12 mouse cellular contexts compared by ENCODE assay signal in the genomic region with DNA sequence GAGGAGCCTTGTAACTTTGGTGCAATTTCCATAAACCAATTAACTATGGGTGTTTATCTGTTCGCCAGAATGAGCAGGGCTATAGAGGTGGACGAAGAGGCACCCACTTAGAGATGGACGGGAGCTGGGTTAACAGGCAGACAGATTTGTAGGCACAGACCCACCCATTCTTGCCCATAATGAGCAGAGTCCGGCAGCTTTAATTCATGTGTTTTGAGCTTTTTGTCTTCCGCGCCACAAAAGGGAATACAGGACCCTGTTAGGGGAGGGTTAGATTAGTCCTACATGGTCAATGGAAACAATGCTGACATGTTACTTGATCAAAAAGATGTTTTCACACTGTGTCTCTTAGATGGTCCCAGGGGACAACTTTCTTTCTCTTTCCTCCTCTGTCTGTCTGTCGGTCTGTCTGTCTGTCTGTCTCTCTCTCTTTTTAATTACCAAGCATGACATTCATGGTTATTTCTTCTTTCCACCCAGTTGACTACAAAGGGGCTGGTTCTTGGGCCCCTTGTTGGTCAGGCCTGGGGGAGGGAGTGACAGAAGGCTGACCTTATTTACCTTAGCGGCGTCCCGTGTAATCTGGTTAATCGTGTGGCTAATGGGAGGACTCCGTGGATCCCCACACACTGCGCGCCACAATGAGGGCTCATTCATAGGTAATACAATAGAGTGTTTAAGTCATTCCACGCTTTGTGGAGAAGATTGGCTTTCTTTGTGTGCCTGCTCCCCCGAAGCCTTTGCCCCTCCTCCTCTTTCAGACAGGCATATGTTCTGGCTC.
A peak's percentile ranks its signal among the peaks of the same experiment; 100 is the strongest.
DNase-seq lines count a peak whose midpoint lies in the region; ATAC-seq lines count a peak whose summit lies in the region.
"Had no signal": no experiment of that assay in that cellular context is flagged by ENCODE, and none has a peak within 500 bp of the region (broad histone marks: within the 10 kb centered on the region; RNA-seq: fewer than 3 reads in every experiment).

No protein-coding gene starts in this region.

- 23% methylated on average over 16 of the region's 16 CpGs for WGBS in embryonic facial prominence, embryonic 11.5 days
- WGBS in hindbrain, embryonic 11.5 days = 17% methylated on average over 16 of the region's 16 CpGs
- 6% methylated on average over 16 of the region's 16 CpGs for WGBS in midbrain, embryonic 16.5 days

- H3K4me3 ChIP-seq in embryonic facial prominence, embryonic 11.5 days (ENCODE audit: low read depth, low read length) = 0 out of 2 replicates have a peak overlapping the region, but pooled peaks have one; percentile 7
- H3K4me3 ChIP-seq in hindbrain, embryonic 11.5 days (ENCODE audit: low read depth, low read length) = no peak overlapping the region
- peak overlapping the region; percentile 26 for H3K4me3 ChIP-seq in midbrain, embryonic 16.5 days (ENCODE audit: low read depth, low read length)
- H3K4me3 ChIP-seq: megakaryocyte, embryonic 14.5 days; stomach, embryonic 15.5 days had no signal

- ATAC-seq in embryonic facial prominence, embryonic 11.5 days (replicated peaks; ENCODE audit: insufficient number of reproducible peaks, low FRiP score, low TSS enrichment, low read depth) = peak; percentile 91
- peak; percentile 99 for ATAC-seq in hindbrain, embryonic 11.5 days (ENCODE audit: low FRiP score)
- ATAC-seq in midbrain, embryonic 16.5 days = peak; percentile 77

- no peaks in the 10 kb centered on the region for H3K36me3 ChIP-seq in embryonic facial prominence, embryonic 11.5 days (replicated peaks; ENCODE audit: control insufficient read depth, insufficient read depth, low read depth, low read length)
- H3K36me3 ChIP-seq in hindbrain, embryonic 11.5 days (ENCODE audit: control insufficient read depth, insufficient read depth, low read length) = no peaks in the 10 kb centered on the region
- H3K36me3 ChIP-seq in midbrain, embryonic 16.5 days (ENCODE audit: control insufficient read depth, insufficient read depth, low read length) = no peaks in the 10 kb centered on the region
- H3K36me3 ChIP-seq: stomach, embryonic 15.5 days had no signal

- no peak overlapping the region for H3K27ac ChIP-seq in embryonic facial prominence, embryonic 11.5 days (replicated peaks; ENCODE audit: low read depth, low read length)
- no peak overlapping the region for H3K27ac ChIP-seq in hindbrain, embryonic 11.5 days (ENCODE audit: low read depth, low read length)
- no peak overlapping the region for H3K27ac ChIP-seq in midbrain, embryonic 16.5 days (ENCODE audit: low read length)
- H3K27ac ChIP-seq: stomach, embryonic 15.5 days had no signal

- H3K4me1 ChIP-seq in embryonic facial prominence, embryonic 11.5 days (ENCODE audit: control insufficient read depth, insufficient read depth, low read length) = no peaks in the 10 kb centered on the region
- H3K4me1 ChIP-seq in hindbrain, embryonic 11.5 days (replicated peaks; ENCODE audit: control insufficient read depth, insufficient read depth, low read length) = no peaks in the 10 kb centered on the region; the same call in 1 of the 2 replicates
- peaks cover 7% of the 10 kb centered on the region; the same call in 1 of the 2 replicates for H3K4me1 ChIP-seq in midbrain, embryonic 16.5 days (ENCODE audit: control insufficient read depth, insufficient read depth, low read length)
- H3K4me1 ChIP-seq: megakaryocyte, embryonic 14.5 days; stomach, embryonic 15.5 days had no signal

- no peaks in the 10 kb centered on the region for H3K9me3 ChIP-seq in embryonic facial prominence, embryonic 11.5 days (replicated peaks; ENCODE audit: control insufficient read depth, low read length)
- no peaks in the 10 kb centered on the region for H3K9me3 ChIP-seq in hindbrain, embryonic 11.5 days (ENCODE audit: control insufficient read depth, low read length)
- no peaks in the 10 kb centered on the region for H3K9me3 ChIP-seq in midbrain, embryonic 16.5 days (replicated peaks; ENCODE audit: control insufficient read depth, low read length, poor library complexity, severe bottlenecking)
- H3K9me3 ChIP-seq: stomach, embryonic 15.5 days had no signal

- no peaks in the 10 kb centered on the region for H3K27me3 ChIP-seq in embryonic facial prominence, embryonic 11.5 days (ENCODE audit: control insufficient read depth, insufficient read depth, low read length)
- H3K27me3 ChIP-seq in hindbrain, embryonic 11.5 days (ENCODE audit: control insufficient read depth, insufficient read depth, low read length) = peaks cover 45% of the 10 kb centered on the region
- peaks cover 44% of the 10 kb centered on the region for H3K27me3 ChIP-seq in midbrain, embryonic 16.5 days (ENCODE audit: control insufficient read depth, insufficient read depth, low read depth, low read length)
- H3K27me3 ChIP-seq: CH12.LX; megakaryocyte, embryonic 14.5 days; stomach, embryonic 15.5 days had no signal

- peak overlapping the region; percentile 18; the same call in 1 of the 2 replicates for H3K9ac ChIP-seq in embryonic facial prominence, embryonic 11.5 days (replicated peaks; ENCODE audit: low read length)
- no peak overlapping the region for H3K9ac ChIP-seq in hindbrain, embryonic 11.5 days (ENCODE audit: low read depth, low read length)
- H3K9ac ChIP-seq in midbrain, embryonic 16.5 days (ENCODE audit: low read depth, low read length) = peak overlapping the region; percentile 30; the same call in 1 of the 2 replicates
- H3K9ac ChIP-seq: stomach, embryonic 15.5 days had no signal

- peak overlapping the region; percentile 39 for H3K4me2 ChIP-seq in embryonic facial prominence, embryonic 11.5 days (ENCODE audit: low read depth, low read length)
- 0 out of 2 replicates have a peak overlapping the region, but pooled peaks have one; percentile 8 for H3K4me2 ChIP-seq in hindbrain, embryonic 11.5 days (replicated peaks; ENCODE audit: low read depth, low read length)
- peak overlapping the region; percentile 51 for H3K4me2 ChIP-seq in midbrain, embryonic 16.5 days (ENCODE audit: low read length)
- H3K4me2 ChIP-seq: stomach, embryonic 15.5 days had no signal

- DNase-seq in brain, adult 2 months (ENCODE audit: low read depth, low spot score) = peak; percentile 14
- peak; percentile 56 for DNase-seq in embryonic facial prominence, embryonic 11.5 days (ENCODE audit: low spot score)
- peak; percentile 81 for DNase-seq in hindbrain, embryonic 11.5 days (ENCODE audit: low spot score)
- DNase-seq in urinary bladder, adult 2 months (ENCODE audit: low spot score) = no peak
- no peak for DNase-seq in spleen, postnatal 14 days (ENCODE audit: low spot score in 2 of 2)
- DNase-seq in spleen, adult 12 weeks (ENCODE audit: low spot score) = no peak
- no peak for DNase-seq in frontal cortex, postnatal 14 days (ENCODE audit: low spot score in 2 of 2)
- DNase-seq: kidney, postnatal 4 days had no signal

Comparison
In these comparisons a context has a peak if more than half of its experiments do, and no peak if none do; other contexts are left out.
1. DNase-seq: peak in brain, adult 2 months (single experiment), embryonic facial prominence, embryonic 11.5 days (single experiment) and hindbrain, embryonic 11.5 days (single experiment); none in urinary bladder, adult 2 months (single experiment), spleen, postnatal 14 days (0 of 2), spleen, adult 12 weeks (single experiment) and frontal cortex, postnatal 14 days (0 of 2).
2. Peak in every context shown above with its lines, with median percentiles within 50 percentile points of each other: ATAC-seq and H3K4me2 ChIP-seq.